Mouse (Mus musculus) heart, postnatal 14 days (tissue): ENCODE results near the gene Bach1. TPM values are rescaled to one million over a fixed set of nuclear protein-coding genes. Genes with fewer than 3 reads are reported as not detected.

Source experiments
- DNase-seq, 2 experiments: peaks; one replicate each; pipeline ENCODE4 v3.0.0; 2021 to 2022
- intact Hi-C: fragments of 180-260 bp; cut with DNase I; formaldehyde crosslinking; loops from one replicate; pipeline ENCODE4 v1.15.1; 2025
- long read RNA-seq, 2 experiments: library from polyadenylated mRNA; stranded (forward); transcript quantifications; one replicate each; pipeline ENCODE4 v2.0.0; 2021
- total RNA-seq, 2 experiments: library from RNA; stranded (reverse); gene quantifications; 2 replicates each; pipeline ENCODE4 v1.2.3; 2021

Gene Bach1
- total RNA-seq: 10 to 100 TPM; 32.5 to 34.0 TPM
- long read RNA-seq, experiment 1, partial matches to known transcripts: 1 of 4 reads
- long read RNA-seq, experiment 1, other reads (novel, unspliced or antisense): 3 of 4 reads
- long read RNA-seq, experiment 2, full-length matches to known transcripts: 2 of 5 reads
- long read RNA-seq, experiment 2, partial matches to known transcripts: 0 of 5 reads
- long read RNA-seq, experiment 2, other reads (novel, unspliced or antisense): 3 of 5 reads

DNA sequence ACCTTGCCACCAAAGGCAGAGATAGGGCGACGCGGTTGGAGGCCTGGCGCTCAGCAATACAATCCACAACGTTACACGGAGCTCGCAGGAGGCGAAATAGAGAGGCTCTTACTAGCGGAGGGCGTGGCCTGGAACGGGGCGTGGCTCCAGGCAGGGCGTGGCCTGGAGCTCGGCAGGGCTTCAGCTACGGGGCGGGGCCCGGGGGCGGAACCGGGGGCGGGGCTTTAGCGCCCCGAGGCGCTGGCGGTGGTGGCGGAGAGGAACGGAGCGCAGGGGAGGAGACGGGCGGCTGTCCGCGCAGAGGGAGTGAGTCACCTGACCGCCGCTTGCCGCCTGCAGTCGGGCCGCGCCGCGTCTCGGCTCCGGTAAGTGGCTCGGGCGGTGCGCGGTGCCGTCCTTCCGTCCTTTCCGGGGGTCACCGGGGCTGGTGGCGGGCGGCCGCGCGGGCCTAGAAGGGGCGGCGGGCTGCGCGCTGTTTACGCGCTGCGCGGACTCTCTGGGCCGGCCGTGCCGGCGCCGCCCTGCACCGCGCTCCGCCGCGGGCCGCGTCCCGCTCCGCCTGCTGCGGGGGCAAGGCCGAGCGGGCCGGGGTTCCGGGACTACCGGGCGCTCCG, at the start of gene Bach1:
Gene Bach1, plus strand, starts transcription at position 254 of the 614 bp plus-strand sequence.
- intact Hi-C loops: loop anchor here (5.0 kb wide), 2 partner anchors 36 to 1896 kb away; partner anchors contain the start of gene Adamts1
- peak; percentile 97 to 98 for DNase-seq

- intact Hi-C loops: no loop called here
- no peak for DNase-seq
Measured at GRCm38 (mm10) chr16:87652344-87652743, 46.4 kb upstream of the Bach1 start.

GRCm38 (mm10) chr16:87652924-87653323, 45.8 kb upstream of the Bach1 start:
- intact Hi-C loops: no loop called here
- DNase-seq: no peak

DNA sequence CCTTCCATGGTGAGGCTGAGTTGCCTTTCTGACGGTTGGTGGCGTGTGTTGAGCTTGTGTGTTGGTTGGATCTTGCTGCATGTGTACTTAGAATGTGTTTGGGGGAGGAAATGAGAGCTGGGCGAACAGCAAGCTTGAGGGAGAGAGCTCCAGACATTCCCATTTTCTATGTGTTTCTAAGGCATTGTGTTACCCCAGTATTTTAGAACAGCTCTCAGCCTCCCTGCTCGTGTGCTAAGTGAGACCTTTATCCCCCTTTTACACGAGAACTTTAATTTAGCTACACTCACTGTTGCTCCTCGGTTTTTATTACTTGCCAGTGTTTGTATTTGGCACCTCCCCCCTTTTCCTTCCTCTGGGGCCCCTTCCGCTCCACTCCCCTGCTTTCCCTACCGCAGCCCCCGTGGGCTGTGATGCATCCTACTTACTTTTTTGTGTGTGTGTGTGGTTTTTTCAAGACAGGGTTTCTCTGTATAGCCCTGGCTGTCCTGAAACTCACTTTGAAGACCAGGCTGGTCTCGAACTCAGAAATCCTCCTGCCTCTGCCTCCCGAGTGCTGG, 44.6 kb upstream of the Bach1 start:
- intact Hi-C loops: no loop called here
- no peak for DNase-seq

DNA sequence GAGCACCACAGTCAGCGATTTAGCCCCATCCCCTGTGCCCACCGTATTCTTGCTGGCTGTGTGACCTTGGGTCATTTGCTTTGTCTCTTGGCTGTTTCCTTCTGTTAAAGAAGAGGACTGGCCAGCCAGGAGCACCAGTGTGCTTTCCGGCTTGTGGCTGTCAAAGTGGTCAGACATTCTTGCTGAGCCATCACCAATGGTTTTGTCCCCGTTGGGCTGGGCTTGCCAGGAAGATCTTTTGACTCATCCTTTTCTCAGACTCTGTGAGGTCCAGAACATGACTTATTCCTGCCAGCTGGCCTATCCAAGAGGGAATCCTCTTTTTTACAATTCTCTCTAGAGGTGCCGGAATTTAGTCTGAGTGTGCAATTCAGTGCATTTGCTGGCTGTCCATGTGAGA, 43.7 kb upstream of the Bach1 start:
- DNase-seq: no peak
- intact Hi-C loops: no loop called here

DNA sequence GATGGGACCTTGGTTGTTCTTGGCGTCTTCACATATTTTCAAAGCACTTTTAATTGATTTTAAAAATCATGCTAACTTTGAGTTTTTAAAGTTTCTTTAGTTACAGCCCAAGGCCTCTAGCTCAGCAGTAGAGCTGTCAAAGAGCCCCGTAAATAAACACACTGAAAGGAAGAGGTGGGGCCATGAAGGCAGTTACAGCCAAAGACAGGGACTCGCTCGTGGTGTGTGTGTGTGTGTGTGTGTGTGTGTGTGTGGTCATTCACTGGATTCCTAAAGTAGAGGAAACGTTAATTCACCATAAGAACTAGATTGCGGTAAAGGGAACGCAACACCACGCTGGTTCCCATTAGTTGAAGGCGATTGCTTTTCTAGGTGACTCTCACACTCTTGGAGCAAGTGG, 43.2 kb upstream of the Bach1 start:
- DNase-seq: no peak
- intact Hi-C loops: no loop called here

GRCm38 (mm10) chr16:87656771-87657170, 42.0 kb upstream of the Bach1 start:
- no peak for DNase-seq
- intact Hi-C loops: no loop called here

- intact Hi-C loops: no loop called here
- DNase-seq: no peak
Measured at GRCm38 (mm10) chr16:87657291-87657690, 41.5 kb upstream of the Bach1 start.

- DNase-seq: peak; percentile 45 to 50
- intact Hi-C loops: loop anchor here (5.0 kb wide), 1 partner anchor 36 kb away; the partner anchor contains the start of gene Bach1
Measured at GRCm38 (mm10) chr16:87661024-87661471, 37.7 kb upstream of the Bach1 start.

DNA sequence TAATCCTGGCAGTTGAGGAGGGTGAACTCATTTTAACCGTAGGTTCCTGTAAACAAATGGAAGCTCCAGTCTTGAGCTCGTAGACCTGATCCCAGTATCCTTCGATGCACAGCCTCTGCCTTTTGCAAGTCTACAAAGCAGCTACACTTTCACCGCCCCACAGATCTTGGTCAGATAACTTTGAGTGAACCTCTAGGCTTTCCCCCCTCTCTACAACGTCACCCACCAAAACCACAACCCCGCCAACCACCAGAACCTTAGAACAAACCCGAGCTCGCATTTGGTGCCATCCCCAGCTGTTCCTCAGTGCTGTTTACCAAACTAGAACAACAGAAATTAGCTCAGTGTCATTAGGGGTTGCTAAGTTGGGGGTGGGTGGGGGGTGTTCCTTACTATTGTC, 37.1 kb upstream of the Bach1 start:
- DNase-seq: no peak
- intact Hi-C loops: loop anchor here (5.0 kb wide), 1 partner anchor 36 kb away; the partner anchor contains the start of gene Bach1

- intact Hi-C loops: loop anchor here (5.0 kb wide), 1 partner anchor 35 kb away; the partner anchor contains the start of gene Bach1
Measured at GRCm38 (mm10) chr16:87662528-87662927, 36.2 kb upstream of the Bach1 start.

GRCm38 (mm10) chr16:87663890-87664289, 34.9 kb upstream of the Bach1 start:
- DNase-seq: no peak
- intact Hi-C loops: loop anchor here (5.0 kb wide), 1 partner anchor 33 kb away; the partner anchor contains the start of gene Bach1

More at GRCm38 (mm10) chr16:87662528-87662927, 36.2 kb upstream of the Bach1 start:
- no peak for DNase-seq

DNA sequence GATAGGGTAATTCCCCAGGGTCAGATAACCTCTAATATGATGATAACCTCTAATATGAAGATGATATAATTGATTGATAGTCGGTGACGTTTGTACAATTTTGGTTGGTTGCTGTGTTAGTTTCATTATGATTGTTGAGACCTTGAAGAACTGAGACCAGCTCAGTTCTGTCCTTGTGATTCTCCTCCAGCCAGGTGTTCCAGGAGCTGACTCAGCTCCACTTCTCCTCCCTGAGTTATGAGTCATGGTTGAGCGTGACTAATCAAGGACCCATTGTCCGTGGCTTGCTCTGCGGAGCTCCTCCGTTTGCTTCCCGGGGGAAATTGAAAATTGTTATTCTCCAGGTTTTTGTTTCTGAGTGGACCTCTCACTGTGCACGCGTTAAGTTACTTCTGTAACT, 33.5 kb upstream of the Bach1 start:
- intact Hi-C loops: no loop called here
- DNase-seq: no peak

DNA sequence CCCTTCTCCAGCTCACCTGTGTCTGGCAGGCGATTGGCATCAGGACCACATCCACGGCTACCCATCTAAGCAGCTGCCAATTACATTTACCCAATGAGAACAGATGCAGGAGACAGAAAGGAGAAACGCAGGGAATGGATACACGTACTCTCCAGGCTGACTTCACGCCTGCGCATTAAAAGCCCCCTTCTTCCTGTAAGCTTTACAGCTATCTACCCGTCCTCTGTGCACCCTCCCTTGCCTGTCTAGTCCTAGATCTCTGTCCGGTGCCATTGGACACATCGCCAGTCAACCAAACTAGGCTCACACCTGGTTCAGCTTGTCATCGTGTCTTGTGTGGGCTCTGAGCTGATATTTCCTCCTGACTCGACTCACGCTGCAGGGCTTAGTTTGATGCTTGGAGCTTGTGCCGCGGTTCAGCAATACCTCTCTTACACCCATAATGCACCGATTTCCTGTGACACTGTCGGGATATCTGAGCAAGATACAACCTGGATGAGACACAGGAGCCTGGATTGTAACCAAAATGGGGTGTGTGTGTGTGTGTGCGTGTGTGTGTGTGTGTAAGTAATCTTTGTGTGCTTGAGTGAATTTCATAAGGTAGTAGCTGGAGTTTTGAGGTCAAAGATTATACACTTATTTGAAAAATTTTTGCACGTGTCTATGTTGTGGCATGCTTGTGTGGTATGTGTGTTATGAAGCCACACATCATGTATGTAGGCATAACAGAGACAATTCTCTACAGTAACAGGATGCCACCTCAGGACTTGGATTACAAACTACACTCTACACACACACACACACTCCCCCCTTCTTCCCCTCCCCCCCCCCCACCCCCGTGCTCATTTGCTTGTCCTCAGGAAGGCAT, 32.8 kb upstream of the Bach1 start:
- no peak for DNase-seq
- intact Hi-C loops: no loop called here

GRCm38 (mm10) chr16:87666620-87667004, 32.1 kb upstream of the Bach1 start:
- intact Hi-C loops: no loop called here
- DNase-seq: no peak

- intact Hi-C loops: no loop called here
- no peak for DNase-seq
Measured at GRCm38 (mm10) chr16:87668002-87668401, 30.7 kb upstream of the Bach1 start.

DNA sequence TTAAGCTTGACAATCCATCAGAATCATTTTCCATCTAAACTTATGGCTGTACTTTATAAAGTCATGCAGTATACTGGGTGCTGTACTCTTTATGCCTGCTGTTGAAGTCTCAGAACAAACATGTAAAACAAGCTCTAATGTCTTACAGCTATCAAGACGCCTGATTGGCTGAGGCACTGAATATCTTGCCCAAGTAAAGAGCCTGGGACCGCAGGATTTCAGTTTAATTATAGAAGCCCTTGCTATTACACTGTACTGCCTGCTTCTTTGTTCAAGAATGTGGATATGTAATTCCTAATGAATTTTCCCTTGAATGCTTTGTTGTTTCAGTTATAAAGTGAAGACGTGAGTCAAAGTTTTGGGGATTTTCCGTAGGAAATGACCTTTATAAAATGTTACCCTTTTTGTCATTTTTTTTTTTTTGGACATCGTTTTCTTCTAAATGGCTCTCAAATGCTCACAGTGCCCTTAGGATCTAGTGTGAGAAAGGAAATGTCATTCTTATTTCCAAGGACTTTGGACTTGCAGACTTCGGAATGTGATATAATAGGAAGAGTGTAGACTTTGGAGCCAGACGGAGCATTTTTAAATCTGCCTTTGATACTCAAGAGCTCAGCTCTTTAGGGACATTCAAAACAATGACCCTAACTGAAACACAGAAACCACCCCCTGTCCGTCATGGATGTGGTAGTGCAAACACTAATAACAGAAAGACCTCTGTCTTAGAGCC, 28.5 kb upstream of the Bach1 start:
- DNase-seq: no peak
- intact Hi-C loops: no loop called here

DNA sequence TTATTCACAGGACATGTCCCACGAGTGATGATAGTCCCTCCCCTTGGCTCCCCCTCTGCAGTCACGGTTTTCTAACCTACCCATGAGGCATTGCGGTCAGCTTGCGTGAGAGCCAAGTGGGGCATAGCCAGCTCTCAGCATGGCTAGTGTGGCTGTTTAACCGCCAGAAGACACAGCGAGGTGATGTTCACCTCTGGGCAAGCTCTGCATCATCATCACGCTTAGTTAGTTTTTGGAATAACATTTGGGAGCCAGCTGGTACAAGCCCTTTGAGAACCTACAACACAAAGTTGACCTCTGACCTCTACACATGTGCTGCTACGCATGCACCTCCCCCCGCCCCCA, 28.0 kb upstream of the Bach1 start:
- peak in 1 of 2 experiments; percentile 29 for DNase-seq
- intact Hi-C loops: no loop called here

- DNase-seq: peak in 1 of 2 experiments; percentile 18
- intact Hi-C loops: no loop called here
Measured at GRCm38 (mm10) chr16:87671336-87671735, 27.4 kb upstream of the Bach1 start.

DNA sequence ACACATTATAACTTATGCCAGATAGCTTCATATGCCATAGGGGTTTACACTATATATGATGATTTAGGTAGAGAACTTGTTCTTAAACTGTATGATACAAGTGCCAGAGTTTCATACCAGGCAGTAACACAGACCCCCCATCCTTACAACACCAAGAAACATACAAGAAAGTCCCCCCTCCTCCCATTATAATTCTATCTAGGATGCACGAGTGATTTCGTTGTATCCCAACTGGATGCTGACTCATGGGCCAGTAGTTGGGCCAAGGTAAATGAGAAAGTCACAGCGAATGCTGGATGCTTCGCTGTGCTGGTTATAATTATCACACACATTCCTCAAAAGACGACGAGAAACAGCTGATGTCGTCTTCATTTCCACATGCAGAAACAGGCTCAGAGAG, 25.6 kb upstream of the Bach1 start:
- intact Hi-C loops: no loop called here
- no peak for DNase-seq
